Mouse (Mus musculus): ENCODE measurements at regions not wholly inside any gene's neighbourhood (a gene's known extent, or its start where the extent isn't known, plus 50 kb on each side); places are given as distances from the start of the nearest gene placed in this dataset.

DNA sequence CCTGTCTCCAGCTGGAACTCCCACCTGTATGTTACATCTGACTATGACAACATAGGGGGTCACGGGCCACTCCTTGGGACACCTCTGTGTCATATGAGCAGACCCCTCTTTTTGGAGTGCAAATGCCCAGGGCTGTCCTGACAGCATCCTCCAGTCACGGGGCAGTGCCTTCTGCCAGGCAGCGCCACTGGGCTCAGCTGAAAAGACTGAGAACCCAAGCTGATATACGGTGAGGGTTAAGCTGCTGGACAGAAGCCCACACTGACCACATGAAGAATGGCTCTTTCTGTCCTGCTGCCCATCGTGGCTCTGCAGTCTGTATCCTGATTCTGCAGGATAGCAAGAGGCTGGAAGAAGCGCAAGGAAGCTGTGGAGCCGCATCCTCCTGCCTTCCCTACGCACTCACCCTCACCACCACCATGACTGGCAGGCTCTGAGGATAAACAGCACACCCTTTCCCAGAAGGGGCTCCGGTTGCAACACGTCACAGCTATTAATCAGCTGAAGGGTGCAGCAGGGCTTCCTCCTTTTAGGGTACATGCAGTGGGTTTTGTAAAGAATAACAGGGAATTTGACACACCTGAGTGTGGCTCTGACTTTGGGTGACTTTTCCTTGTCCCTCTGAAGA, 93.9 kb upstream of the Arntl start:
- DNase-seq (ENCODE audit: low read depth, low spot score): no peak

DNA sequence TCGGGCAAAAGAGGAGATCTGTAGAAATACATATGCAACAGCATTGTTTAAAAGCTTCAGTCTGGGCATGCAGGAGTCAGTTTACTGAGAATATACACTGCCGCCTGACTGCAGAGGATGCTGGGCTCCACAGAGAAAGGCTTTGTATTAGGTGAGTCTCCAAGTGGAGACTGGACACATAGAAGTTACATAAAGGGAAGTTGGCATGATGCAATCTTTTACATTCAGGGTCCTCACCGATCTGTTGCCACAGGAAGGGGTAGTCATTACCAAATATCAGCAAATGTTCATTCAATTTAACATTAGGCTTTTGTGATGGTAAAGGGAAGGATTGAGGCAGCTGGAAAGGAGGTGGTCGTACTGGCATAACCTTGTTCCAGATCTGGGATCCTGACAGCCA, 89.7 kb upstream of the Arntl start:
- no peak for DNase-seq (ENCODE audit: low read depth, low spot score)

GRCm38 (mm10) chr7:113121911-113122319, 85.3 kb upstream of the Arntl start:
- no peak for DNase-seq (ENCODE audit: low read depth, low spot score)

- DNase-seq (ENCODE audit: low read depth, low spot score): no peak
Measured at GRCm38 (mm10) chr7:113126010-113126409, 81.3 kb upstream of the Arntl start.

DNA sequence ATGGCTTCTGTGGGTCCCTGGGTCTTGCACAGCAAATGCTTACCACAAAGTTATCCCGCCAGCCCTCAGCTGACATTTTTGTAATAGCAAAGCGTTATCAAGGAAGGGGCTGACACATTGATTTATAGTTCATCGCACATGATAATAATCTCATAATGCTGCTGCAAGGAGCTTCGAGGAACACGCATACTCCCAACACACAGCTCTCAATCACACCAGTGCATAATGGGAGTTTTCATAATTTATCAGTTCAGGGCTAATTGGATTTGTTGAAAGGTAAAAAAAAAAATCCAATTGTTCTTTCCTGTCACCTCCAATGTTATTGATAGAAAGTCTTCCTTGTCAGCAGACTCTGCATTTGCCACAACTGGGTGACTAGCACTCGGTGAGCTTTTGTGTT, 76.7 kb upstream of the Arntl start:
- no peak for DNase-seq (ENCODE audit: low read depth, low spot score)

DNA sequence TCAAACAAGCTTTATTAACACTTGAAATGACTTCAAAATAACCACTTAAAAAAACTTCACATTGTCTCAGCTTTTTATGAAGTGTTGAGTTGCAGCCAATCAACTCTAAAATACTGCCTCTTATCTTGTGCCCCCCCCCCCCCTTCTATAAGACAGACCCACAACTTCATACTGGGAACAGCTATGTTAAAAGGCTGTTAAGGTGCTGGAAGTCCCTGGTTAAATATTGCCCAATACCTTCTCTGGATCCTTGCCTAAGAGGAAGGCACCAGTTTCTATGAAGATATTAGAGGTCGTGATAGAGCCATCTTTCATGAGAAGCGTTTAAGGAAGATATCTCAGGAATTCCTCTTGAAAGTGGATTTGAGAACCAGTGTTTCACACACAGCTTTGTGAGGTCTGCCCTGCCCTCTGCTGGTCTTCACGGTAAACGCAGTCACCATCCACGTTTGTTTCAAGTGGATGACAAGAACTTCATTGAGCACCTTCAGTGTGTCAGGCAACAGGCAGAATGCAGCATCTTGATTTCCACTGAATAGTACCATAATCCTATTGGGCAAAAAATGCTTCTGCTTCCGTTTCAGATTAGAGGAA, 75.2 kb upstream of the Arntl start:
- peak; percentile 77 for DNase-seq (ENCODE audit: low read depth, low spot score)

DNA sequence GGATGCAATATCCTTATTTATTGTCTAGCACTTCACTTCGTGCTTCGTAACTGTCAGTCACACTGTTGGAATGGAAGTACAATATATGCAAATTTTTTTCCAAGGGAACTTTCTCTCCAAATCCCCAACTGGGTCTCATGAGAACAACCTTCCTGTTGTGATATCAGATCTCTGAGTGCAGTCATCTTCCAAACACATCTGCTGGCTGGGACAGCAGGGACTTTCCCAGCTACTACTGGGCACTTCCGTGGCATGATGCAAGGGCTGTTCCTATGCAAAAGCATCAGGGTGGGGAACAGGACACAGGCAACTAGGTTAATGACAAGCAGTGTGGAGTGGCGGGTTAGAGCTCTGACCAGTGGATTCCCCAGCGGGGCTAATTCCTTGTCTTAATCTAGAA, 73.4 kb upstream of the Arntl start:
- DNase-seq (ENCODE audit: low read depth, low spot score): no peak

DNA sequence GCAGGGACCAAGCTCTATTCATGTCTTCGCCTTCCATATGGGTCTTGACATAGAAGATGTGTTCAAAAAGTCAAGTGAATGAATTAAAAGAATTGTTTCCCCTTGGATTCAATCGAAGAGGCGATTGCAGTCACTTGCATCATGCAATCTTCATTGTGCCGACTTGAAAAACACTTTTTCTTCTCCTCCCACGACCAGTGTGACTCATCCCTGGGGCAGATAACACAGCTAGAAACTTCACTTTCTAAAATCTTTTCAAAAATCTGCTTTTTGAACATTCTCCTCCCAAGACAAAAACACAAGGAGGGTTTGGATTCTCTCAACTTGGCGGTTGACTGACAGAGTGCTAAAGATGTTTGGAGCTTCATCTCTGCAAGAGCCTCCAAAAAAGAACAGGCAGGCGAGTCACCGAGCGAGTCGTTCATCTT, 67.2 kb upstream of the Arntl start:
- DNase-seq (ENCODE audit: low read depth, low spot score): no peak

DNA sequence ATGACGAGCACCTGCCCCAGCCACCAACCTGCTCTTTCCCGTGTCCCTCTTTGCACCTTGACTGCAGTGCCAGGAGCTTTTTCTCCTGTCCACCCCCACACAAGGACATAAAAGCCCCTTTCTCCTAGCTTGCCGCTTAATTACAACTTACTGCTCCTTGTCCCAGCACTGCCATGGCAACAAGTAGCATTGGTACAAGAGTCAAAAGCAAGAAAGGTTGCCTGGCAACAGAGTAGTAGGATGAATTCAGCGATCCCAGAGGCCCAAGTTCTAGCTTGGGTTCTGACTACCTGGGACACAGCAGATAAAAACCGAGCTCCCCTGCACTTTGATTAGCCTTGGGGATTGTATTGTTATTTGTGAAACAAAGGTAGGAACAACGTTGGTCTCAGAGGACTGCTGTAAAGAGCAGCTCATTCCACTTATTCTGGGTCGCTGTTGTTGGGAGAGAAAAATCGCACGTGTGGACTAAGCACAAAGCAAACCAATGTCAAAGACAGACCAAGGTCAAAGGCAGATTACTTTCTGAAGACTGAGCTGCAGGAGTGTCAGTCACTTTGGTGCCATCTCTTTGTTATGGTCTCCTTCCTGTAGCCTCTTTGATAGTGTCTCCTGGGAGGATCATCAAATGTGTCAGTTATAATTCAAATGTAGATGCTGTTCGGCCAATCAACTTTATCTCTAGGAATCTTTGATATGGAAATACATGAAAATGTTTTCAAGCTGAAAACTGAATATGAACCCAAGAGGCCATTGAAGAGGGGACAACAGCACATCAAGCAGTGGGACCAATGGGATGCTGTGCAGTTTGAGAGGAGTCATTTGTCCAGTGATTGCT, 65.2 kb upstream of the Arntl start:
- DNase-seq (ENCODE audit: low read depth, low spot score): no peak

DNA sequence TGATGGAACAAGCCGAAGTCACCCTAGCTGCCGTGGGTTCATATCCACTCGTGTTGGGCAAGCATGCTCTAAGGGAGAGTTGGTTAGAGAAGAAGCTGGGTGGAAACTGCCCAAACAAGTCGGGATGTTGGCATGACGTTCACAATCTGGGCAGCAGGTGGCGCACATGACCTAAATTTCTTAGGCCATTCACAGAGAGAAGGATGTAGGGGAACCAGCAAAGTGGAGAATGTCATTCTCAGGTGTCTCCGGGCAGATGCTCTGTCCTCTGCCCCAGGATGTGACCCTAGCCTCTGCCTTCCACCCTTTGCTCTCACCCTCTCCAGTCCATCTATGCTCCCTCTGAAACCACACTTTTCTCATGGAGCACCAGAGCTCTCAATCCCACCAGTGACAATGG, 63.7 kb upstream of the Arntl start:
- peak; percentile 83 for DNase-seq (ENCODE audit: low read depth, low spot score)

- no peak for DNase-seq (ENCODE audit: low read depth, low spot score)
Measured at GRCm38 (mm10) chr7:113145046-113145445, 62.2 kb upstream of the Arntl start.

DNA sequence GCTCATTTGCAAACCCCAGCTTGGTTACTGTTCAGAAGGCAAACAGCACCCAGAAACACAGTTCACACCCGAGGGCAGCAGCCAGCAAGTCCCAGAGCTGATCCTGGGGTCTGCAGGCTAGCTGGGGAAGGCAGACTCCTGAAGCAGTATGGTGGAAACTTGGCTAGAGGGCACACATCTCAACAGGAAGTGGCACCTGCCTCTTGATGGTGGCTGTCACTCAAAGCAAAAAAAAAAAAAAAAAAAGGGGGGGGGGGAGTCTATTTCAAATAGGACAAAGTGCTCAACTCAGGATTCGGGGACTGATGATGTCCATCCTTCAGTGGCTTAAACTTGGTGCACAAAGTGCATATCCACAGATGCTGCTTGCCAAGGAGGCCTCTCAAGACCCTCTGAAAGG, 61.2 kb upstream of the Arntl start:
- DNase-seq (ENCODE audit: low read depth, low spot score): no peak

- no peak for DNase-seq (ENCODE audit: low read depth, low spot score)
Measured at GRCm38 (mm10) chr7:113146526-113146925, 60.7 kb upstream of the Arntl start.

DNA sequence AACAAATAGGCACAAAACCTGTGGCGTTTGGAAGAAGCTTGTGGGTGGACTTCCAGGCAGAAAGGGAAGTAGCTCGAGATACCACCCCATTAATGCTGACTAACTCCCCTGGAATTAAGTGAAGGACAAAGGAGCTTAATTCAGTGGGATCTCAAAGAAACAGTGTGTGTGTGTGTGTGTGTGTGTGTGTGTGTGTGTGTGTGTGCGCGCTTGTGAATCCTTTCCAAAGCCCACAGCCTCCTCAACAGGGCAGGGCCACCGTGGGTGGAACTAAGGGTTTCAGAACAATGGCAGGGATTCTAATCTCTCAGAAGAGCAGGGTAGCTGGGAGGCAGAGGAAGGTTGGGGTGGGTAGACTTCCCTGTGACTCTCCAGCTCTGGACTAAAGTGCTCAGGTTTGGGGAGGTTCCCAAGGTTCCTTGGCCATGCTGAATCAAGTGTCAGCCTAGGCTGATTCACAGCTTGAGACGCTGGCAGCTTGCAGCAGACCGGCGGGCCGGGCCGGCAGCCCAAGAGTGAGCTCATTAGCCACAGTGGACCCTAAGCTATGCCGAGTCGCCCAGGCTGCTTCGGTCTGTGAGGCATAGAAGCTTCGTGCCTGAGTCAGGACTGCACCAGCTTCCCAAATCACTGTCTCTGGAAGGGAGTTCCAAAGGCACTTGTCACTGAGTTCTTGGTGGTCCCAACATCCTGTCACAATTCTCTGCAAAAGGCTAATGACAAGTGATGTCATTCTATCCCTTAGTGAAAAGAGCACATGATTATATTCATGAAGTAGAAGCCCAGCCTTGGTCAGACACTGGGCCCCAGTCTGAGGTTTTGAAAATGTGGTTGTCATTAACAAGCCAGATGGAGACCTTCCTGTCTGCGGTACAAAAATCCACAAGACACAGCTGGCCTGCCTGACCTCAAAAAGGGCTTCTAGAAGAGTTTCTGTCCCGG, 59.6 kb upstream of the Arntl start:
- peak; percentile 74 for DNase-seq (ENCODE audit: low read depth, low spot score)

DNA sequence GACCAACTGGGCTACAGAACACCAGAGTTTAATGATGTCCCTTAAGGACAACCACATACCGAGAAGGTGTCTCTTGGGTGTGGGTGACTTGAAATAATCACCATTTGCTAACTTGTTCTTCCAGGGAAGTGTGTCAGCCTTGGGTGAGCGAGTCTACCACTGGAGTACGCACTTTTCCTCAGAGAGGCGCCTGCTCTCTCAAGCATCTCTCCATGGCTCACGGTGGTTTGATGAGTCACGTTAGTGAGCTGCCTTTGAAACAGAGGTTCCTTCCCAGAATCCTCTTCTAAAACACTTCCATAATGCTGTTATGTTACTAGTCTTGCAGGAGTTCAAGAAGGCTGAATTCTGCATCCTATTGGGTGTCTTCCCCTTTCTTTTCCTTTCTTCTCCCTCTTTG, 58.6 kb upstream of the Arntl start:
- DNase-seq (ENCODE audit: low read depth, low spot score): no peak

GRCm38 (mm10) chr7:113149966-113150470, 57.2 kb upstream of the Arntl start:
- no peak for DNase-seq (ENCODE audit: low read depth, low spot score)

GRCm38 (mm10) chr7:113150789-113151188, 56.5 kb upstream of the Arntl start:
- DNase-seq (ENCODE audit: low read depth, low spot score): no peak

- DNase-seq (ENCODE audit: low read depth, low spot score): no peak
Measured at GRCm38 (mm10) chr7:113151499-113151898, 55.8 kb upstream of the Arntl start.

DNA sequence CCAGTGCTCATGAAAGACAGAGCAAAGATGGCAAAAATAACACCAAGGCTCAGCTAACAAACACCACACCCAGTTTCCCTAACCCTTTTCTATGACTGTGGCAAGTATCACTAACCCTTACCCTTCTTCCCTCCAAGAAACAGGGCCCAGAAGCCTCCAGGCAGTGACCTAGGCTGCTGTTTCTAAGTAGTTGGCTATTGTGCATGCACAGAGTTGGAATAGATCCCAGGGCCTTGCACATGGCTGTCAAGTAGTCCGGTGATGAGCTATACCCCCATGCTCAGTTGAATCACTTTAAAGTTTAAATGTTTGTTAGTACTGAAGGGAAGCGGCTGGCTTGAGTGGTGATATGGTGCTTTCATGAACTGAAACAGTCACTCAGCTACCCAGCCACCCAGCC, 53.9 kb upstream of the Arntl start:
- no peak for DNase-seq (ENCODE audit: low read depth, low spot score)

DNA sequence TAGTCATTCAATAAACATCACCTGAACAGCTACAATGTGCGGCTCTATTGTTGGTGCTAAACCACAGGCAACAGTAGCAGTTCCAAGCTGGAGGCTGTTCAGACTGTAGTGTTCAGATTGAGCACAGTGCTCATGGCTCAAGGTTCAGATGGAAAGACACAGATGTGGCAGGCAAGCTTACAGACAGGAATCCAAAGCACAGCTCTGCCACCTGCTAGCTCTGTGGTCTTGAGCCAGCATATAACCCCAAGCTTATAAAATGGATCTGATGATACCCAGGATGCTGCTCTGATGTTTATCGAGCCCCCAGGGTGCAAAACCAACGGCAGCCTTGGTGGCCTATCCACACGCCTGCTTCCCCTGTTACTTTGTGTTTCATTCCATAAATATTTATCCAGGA, 53.2 kb upstream of the Arntl start:
- no peak for DNase-seq (ENCODE audit: low read depth, low spot score)

DNA sequence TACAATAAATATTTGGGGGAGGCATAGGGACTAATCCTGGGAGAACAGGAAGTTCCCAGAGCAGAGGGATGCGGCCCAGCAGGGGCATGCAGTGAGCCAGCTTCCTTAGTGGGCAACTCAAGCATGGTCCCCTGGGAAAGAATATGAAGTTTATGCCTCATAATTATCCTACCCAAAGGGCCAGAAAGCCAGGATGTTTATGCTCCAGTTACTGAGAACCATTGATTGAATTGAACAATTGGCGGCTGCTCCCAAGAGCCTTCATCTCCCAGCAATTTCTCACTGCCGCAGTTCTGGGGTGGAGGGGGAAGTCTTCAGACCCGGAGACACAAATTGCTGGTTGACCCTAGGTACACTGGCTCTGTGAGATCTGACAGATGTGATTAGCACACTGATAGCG, 50.9 kb upstream of the Arntl start:
- DNase-seq (ENCODE audit: low read depth, low spot score): no peak
